Mouse (Mus musculus) hindbrain, embryonic 14.5 days (tissue): ENCODE measurements around the gene B2m. TPM values are rescaled to one million over a fixed set of nuclear protein-coding genes. Genes with fewer than 3 reads are reported as not detected.

Source experiments
- polyA plus RNA-seq: library from polyadenylated mRNA; unstranded; fragments of >200 nt; fragmentation: Nextera tagmentation; extraction: Ambion mirVana; gene quantifications from 2 replicates; pipeline ENCODE4 v1.2.1, GENCODE M21; 2014

Gene B2m
- polyA plus RNA-seq, 1 experiment from 2014 or later, result 135 TPM

Other genes with a start within 250 kb of the B2m start
- gene Ctdspl2, start 191.7 kb upstream of the B2m start, polyA plus RNA-seq, result 34.5 and 35.5 TPM in 2 replicates
- gene Mageb3, start 191.6 kb upstream of the B2m start, polyA plus RNA-seq, result 0.31 and 0.43 TPM in 2 replicates
- 13.4 and 13.5 TPM in 2 replicates for gene Eif3j1, start 119.1 kb upstream of the B2m start, polyA plus RNA-seq
- 9.6 and 10.8 TPM in 2 replicates for gene Spg11, start 29.3 kb upstream of the B2m start, polyA plus RNA-seq
- gene Trim69, start 13.0 kb downstream of the B2m start, polyA plus RNA-seq, result not detected in 2 replicates
- gene Patl2, start 38.5 kb downstream of the B2m start, polyA plus RNA-seq, result not detected in 2 replicates
- not detected in 2 replicates for gene Terb2, start 38.6 kb downstream of the B2m start, polyA plus RNA-seq
- 25.6 and 27.4 TPM in 2 replicates for gene Sord, start 87.1 kb downstream of the B2m start, polyA plus RNA-seq
- gene Duox2, start 150.8 kb downstream of the B2m start, polyA plus RNA-seq, result not detected in 2 replicates
- gene Duoxa2, start 151.2 kb downstream of the B2m start, polyA plus RNA-seq, result 0.46 TPM in 1 of 2 replicates, not detected in the other
- gene Duoxa1, start 166.0 kb downstream of the B2m start, polyA plus RNA-seq, result 0.16 and 0.31 TPM in 2 replicates
- 0.04 and 0.12 TPM in 2 replicates for gene Duox1, start 168.0 kb downstream of the B2m start, polyA plus RNA-seq
- 17.9 and 19.2 TPM in 2 replicates for gene Shf, start 221.5 kb downstream of the B2m start, polyA plus RNA-seq